Mouse (Mus musculus) midbrain, embryonic 16.5 days (tissue): ENCODE measurements around the gene Mpdu1. TPM values are rescaled to one million over a fixed set of nuclear protein-coding genes. Genes with fewer than 3 reads are reported as not detected.
"Not testable (repeated sequence)": the region's sequence is repeated elsewhere in the genome, so short reads cannot be mapped to it uniquely, and the experiment has no call there.

ENCODE experiments used
- ATAC-seq: fragments of 200-750 bp; cut with Nextera tagmentation; 2 replicates; pipeline ENCODE4 v1.8.0; 2017; ENCODE audit warnings: moderate TSS enrichment
- H3K27ac ChIP-seq: fragments of 300-500 bp; sonication (generic); 2 replicates; pipeline ENCODE4 v1.5.1; 2014; ENCODE audit warnings: mild to moderate bottlenecking, low read length, mixed read lengths
- H3K27me3 ChIP-seq: fragments of 300-500 bp; sonication (generic); 2 replicates; pipeline ENCODE4 v1.6.1; 2014; ENCODE audit warnings: low read depth, low read length, mixed read lengths; ENCODE audit not compliant: control insufficient read depth, insufficient read depth
- H3K36me3 ChIP-seq: fragments of 300-500 bp; sonication (generic); 2 replicates; pipeline ENCODE4 v1.6.1; 2014; ENCODE audit warnings: mild to moderate bottlenecking, low read length, moderate library complexity, mixed read lengths; ENCODE audit not compliant: control insufficient read depth, insufficient read depth
- H3K4me1 ChIP-seq: fragments of 300-500 bp; sonication (generic); 2 replicates; pipeline ENCODE4 v1.6.1; 2014; ENCODE audit warnings: mild to moderate bottlenecking, low read length, mixed read lengths; ENCODE audit not compliant: control insufficient read depth, insufficient read depth
- H3K4me2 ChIP-seq: fragments of 300-500 bp; sonication (generic); 2 replicates; pipeline ENCODE4 v1.6.1; 2014; ENCODE audit warnings: mild to moderate bottlenecking, low read length, mixed read lengths
- H3K4me3 ChIP-seq: fragments of 300-500 bp; sonication (generic); 2 replicates; pipeline ENCODE4 v1.5.1; 2014; ENCODE audit warnings: low read depth, mild to moderate bottlenecking, low read length, moderate library complexity, mixed read lengths
- H3K9ac ChIP-seq: fragments of 300-500 bp; sonication (generic); 2 replicates; pipeline ENCODE4 v1.6.1; 2014; ENCODE audit warnings: low read depth, low read length, mixed read lengths
- H3K9me3 ChIP-seq: fragments of 300-500 bp; sonication (generic); replicated peaks from 2 replicates; pipeline ENCODE4 v1.6.1; 2014; ENCODE audit warnings: mild to moderate bottlenecking, low read length, mixed read lengths; ENCODE audit not compliant: control insufficient read depth, poor library complexity, severe bottlenecking
- WGBS: fragments of 180-500 bp; shearing (Covaris S2); extraction: QIAGEN DNeasy Blood & Tissue Kit; methylation state at CpG from one replicate; pipeline ENCODE4 v1.1.7; 2014; 5-methylcytosine and 5-hydroxymethylcytosine counted together
- polyA plus RNA-seq: library from polyadenylated mRNA; unstranded; fragments of >200 nt; fragmentation: Nextera tagmentation; extraction: Ambion mirVana; gene quantifications from 2 replicates; pipeline ENCODE4 v1.2.1, GENCODE M21; 2015

Mpdu1 gene
- polyA plus RNA-seq, 1 experiment from 2014 or later: 101 TPM

- H3K4me3 ChIP-seq: no peak overlapping the region
- ATAC-seq: no peak
These were observed 42.2 kb upstream of the Mpdu1 start for GRCm38 (mm10) chr11:69704613-69705010.

DNA sequence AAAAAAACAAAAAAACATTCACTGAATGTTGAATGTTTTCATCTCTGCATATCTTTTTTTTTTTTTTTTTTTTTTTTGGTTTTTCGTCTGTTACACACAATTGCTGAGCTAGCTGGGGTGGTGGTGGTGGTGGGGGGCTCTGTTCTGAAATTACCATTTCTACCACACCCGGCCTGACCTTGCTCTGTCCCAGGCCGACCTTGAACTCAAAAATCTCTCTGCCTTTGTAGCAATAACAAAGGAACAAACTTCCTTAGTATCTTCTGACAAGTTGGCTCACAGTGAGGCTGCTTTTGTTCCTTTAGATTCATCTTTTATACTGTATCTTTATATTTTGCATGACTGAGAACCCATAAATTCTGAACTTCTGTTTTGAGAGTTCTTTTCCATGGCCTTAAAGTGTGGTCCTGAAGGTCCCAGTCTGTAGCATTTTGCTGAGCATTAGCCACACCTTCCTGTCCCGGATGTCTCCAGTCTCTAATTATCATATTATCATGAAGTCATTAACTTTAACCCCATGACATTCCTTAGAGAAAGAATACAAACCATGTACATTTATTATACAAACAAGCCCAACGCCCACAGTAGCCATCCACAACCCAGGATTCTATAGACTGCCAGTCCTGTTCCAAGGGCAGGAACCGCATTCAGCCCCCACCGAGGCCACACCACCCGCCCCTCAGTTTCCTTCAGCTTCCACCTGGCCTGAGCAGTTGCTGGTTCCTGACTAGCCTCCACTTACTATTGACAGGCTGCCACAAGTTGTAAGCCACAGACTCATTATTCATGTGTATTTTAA, 41.6 kb upstream of the Mpdu1 start:
- no peak for ATAC-seq
- no peaks in the 10 kb centered on the region for H3K36me3 ChIP-seq
- no peaks in the 10 kb centered on the region for H3K9me3 ChIP-seq
- H3K9ac ChIP-seq: no peak overlapping the region
- no peaks in the 10 kb centered on the region for H3K4me1 ChIP-seq
- no peak overlapping the region for H3K27ac ChIP-seq
- no peak overlapping the region for H3K4me2 ChIP-seq
- 70% methylated on average over 8 of the region's 8 CpGs for WGBS
- no peaks in the 10 kb centered on the region for H3K27me3 ChIP-seq
- H3K4me3 ChIP-seq: no peak overlapping the region

More at GRCm38 (mm10) chr11:69704613-69705010, 42.2 kb upstream of the Mpdu1 start:
- Histone ChIP-seq H3K27me3 (no peaks in the 10 kb centered on the region), H3K9me3 (no peaks in the 10 kb centered on the region), H3K4me2 (no peak overlapping the region), H3K36me3 (no peaks in the 10 kb centered on the region), H3K9ac (no peak overlapping the region), H3K4me1 (no peaks in the 10 kb centered on the region), H3K27ac (no peak overlapping the region)
- 59% methylated on average over 2 of the region's 2 CpGs for WGBS

GRCm38 (mm10) chr11:69703381-69703780, 40.9 kb upstream of the Mpdu1 start:
- not testable (repeated sequence) for ATAC-seq
- WGBS: 73% methylated on average over 2 of the region's 3 CpGs

DNA sequence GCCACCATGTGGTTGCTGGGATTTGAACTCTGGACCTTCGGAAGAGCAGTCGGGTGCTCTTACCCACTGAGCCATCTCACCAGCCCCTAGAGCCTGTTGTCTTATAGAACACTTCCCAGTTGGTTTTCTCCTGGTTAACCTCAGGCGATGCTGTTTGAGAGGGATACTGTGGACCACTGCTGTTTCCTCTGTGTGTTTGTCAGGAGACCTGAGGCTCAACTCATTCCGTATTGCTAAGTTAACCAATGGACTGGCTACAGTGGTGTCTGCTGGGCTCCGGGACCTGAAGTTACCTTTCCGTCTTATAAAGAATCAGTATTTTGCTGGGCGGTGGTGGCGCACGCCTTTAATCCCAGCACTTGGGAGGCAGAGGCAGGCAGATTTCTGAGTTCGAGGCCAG, 40.4 kb upstream of the Mpdu1 start:
- not testable (repeated sequence) for H3K4me2 ChIP-seq, H3K27ac ChIP-seq, H3K9me3 ChIP-seq, H3K4me1 ChIP-seq, H3K4me3 ChIP-seq, H3K9ac ChIP-seq, ATAC-seq, H3K36me3 ChIP-seq, H3K27me3 ChIP-seq
- WGBS: 96% methylated on average over 10 of the region's 10 CpGs

More at GRCm38 (mm10) chr11:69703381-69703780, 40.9 kb upstream of the Mpdu1 start:
- H3K27me3 ChIP-seq, H3K36me3 ChIP-seq, H3K4me2 ChIP-seq, H3K27ac ChIP-seq, H3K4me3 ChIP-seq, H3K9ac ChIP-seq, H3K9me3 ChIP-seq, H3K4me1 ChIP-seq: not testable (repeated sequence)

- Histone ChIP-seq H3K9ac (no peak overlapping the region), H3K27me3 (no peaks in the 10 kb centered on the region), H3K4me3 (no peak overlapping the region), H3K36me3 (no peaks in the 10 kb centered on the region), H3K9me3 (no peaks in the 10 kb centered on the region), H3K27ac (no peak overlapping the region), H3K4me1 (peaks cover 14% of the 10 kb centered on the region), H3K4me2 (no peak overlapping the region)
- ATAC-seq: no peak
- 90% methylated on average over 1 of the region's 1 CpGs for WGBS
These were observed 37.2 kb upstream of the Mpdu1 start for GRCm38 (mm10) chr11:69699595-69699994.

- Histone ChIP-seq H3K9me3 (no peaks in the 10 kb centered on the region), H3K4me3 (no peak overlapping the region), H3K4me1 (peaks cover 14% of the 10 kb centered on the region), H3K4me2 (no peak overlapping the region), H3K27ac (no peak overlapping the region), H3K27me3 (no peaks in the 10 kb centered on the region), H3K9ac (no peak overlapping the region), H3K36me3 (no peaks in the 10 kb centered on the region)
- no peak for ATAC-seq
- WGBS: 67% methylated on average over 5 of the region's 5 CpGs
These were observed 36.1 kb upstream of the Mpdu1 start for GRCm38 (mm10) chr11:69698574-69698973.

DNA sequence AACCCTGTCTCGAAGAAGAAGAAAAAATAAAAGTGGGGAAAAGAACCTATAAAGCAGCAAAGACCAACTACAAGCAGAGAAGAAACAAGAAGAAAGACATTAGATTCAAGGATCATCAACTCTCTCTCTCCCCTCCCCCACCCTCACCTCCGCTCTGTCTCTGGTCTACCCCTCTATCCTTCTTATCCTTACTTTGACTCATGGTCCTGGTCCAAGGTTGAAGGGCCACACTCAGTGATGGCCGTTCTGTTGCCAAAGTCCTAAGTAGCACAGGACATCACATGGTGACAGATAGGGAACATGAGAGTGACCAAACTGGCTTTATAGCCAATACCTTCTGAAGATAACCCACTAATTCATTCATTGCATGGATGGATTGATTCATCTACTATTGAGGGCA, 35.0 kb upstream of the Mpdu1 start:
- Histone ChIP-seq H3K9ac (no peak overlapping the region), H3K36me3 (no peaks in the 10 kb centered on the region), H3K4me3 (no peak overlapping the region), H3K27me3 (no peaks in the 10 kb centered on the region), H3K27ac (no peak overlapping the region), H3K9me3 (no peaks in the 10 kb centered on the region), H3K4me1 (peaks cover 14% of the 10 kb centered on the region), H3K4me2 (no peak overlapping the region)
- WGBS: 86% methylated on average over 3 of the region's 3 CpGs
- no peak for ATAC-seq

DNA sequence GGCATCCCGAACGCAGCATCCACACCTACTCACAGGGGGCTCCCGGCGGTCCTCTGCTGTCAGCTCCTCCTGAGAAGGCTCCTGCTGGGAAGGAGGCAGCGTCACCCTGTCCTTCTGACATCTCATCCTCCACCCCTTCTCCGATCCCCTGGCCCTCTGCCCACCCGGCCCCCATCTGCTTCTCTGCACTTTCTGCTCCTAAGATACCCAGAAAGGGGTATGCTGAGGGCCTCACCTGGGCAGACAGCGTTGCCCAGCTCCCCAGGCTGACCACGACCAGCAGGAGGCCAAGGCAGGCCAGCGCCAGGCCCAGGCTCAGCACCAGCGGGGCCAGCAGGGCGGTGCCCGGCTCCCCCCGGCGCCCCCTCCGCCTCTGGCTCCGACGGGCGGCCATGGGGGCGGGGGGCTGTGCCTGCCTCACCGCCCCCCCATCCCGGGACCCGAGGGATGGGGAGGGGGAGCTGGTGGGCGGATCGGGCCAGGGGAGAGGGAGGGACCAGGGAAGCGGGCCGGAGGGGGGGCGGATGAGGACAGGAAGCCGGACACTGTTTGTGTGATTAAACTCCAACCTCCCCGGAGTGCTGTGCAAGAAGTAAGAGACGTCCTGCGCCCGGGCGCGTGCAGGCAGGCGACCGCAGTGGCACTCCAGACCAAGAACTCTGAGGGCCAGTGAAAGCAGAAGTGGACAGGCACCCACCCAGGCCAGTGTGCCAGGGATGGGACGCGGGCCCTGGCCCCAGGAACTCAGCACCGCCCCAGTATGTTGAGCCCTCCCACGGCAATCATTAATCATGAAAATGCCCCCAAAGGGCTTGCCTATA, 33.1 kb upstream of the Mpdu1 start, which contains the start of the genes Tnfsf12 and Tnfsfm13:
Gene Tnfsf12, minus strand, starts transcription at position 489 of the 821 bp plus-strand sequence.
Gene Tnfsfm13, minus strand, starts transcription at position 738 of the 821 bp plus-strand sequence.
- Histone ChIP-seq H3K9me3 (no peaks in the 10 kb centered on the region), H3K4me2 (peak within 1 kb of the TSS; percentile 94), H3K27ac (0 out of 2 replicates have a peak within 1 kb of the TSS, but pooled peaks have one; percentile 19), H3K27me3 (no peaks in the 10 kb centered on the region), H3K36me3 (no peaks in the 10 kb centered on the region), H3K9ac (peak within 1 kb of the TSS; percentile 79), H3K4me3 (peak within 1 kb of the TSS; percentile 45), H3K4me1 (peaks cover 14% of the 10 kb centered on the region)
- 3% methylated on average over 37 of the region's 41 CpGs for WGBS
- ATAC-seq: 0 out of 2 replicates have a peak, but pooled peaks have one; percentile 54

DNA sequence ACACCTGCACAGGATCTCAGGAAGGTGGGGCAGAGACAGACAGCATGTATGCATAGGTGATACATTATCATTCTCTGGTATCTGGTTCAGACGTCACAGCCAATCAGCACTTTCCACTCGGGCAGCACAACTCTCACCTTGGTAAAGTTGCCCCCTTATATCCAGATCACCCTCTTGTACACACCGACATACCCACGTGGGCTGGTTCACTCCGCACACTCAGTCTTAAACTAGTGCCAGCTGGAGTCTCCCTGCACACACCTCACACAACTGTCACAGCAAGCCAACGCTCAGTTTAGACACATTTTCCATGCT, 32.6 kb upstream of the Mpdu1 start:
- WGBS: 36% methylated on average over 6 of the region's 6 CpGs
- peak overlapping the region; percentile 94 for H3K4me2 ChIP-seq

More for the DNA sequence above, 32.6 kb upstream of the Mpdu1 start:
- peak overlapping the region; percentile 45 for H3K4me3 ChIP-seq
- no peaks in the 10 kb centered on the region for H3K9me3 ChIP-seq
- peaks cover 14% of the 10 kb centered on the region for H3K4me1 ChIP-seq
- H3K27me3 ChIP-seq: no peaks in the 10 kb centered on the region
- H3K27ac ChIP-seq: no peak overlapping the region
- ATAC-seq: no peak
- H3K9ac ChIP-seq: peak overlapping the region; percentile 79
- no peaks in the 10 kb centered on the region for H3K36me3 ChIP-seq
